Mouse (Mus musculus) hindbrain, embryonic 10.5 days (tissue): ENCODE results near the gene Spaca4. TPM values are rescaled to one million over a fixed set of nuclear protein-coding genes. Genes with fewer than 3 reads are reported as not detected.
A peak's percentile ranks its signal among the peaks of the same experiment; 100 is the strongest.

Experiments
- DNase-seq: peaks from one replicate; pipeline ENCODE4 v3.0.0-alpha.2; 2017; ENCODE audit warnings: low spot score
- H3K27ac ChIP-seq: fragments of 300-500 bp; sonication (generic); 2 replicates; pipeline ENCODE4 v1.5.1; 2016; ENCODE audit warnings: mild to moderate bottlenecking, moderate library complexity
- H3K27me3 ChIP-seq: fragments of 300-500 bp; sonication (generic); 2 replicates; pipeline ENCODE4 v1.6.1; 2016; ENCODE audit warnings: mild to moderate bottlenecking; ENCODE audit not compliant: poor library complexity, insufficient read depth, severe bottlenecking
- H3K36me3 ChIP-seq: fragments of 300-500 bp; sonication (generic); 2 replicates; pipeline ENCODE4 v1.6.1; 2016; ENCODE audit warnings: mild to moderate bottlenecking, moderate library complexity
- H3K4me1 ChIP-seq: fragments of 300-500 bp; sonication (generic); replicated peaks from 2 replicates; pipeline ENCODE4 v1.6.1; 2016; ENCODE audit warnings: mild to moderate bottlenecking
- H3K4me3 ChIP-seq: fragments of 300-500 bp; sonication (generic); 2 replicates; pipeline ENCODE4 v1.5.1; 2016; ENCODE audit warnings: mild to moderate bottlenecking, moderate library complexity
- H3K9me3 ChIP-seq: fragments of 300-500 bp; sonication (generic); 2 replicates; pipeline ENCODE4 v1.6.1; 2016; ENCODE audit warnings: mild to moderate bottlenecking, moderate library complexity
- WGBS: fragments of 180-500 bp; shearing (Covaris S2); methylation state at CpG from one replicate; pipeline ENCODE4 v1.1.7; 2016; 5-methylcytosine and 5-hydroxymethylcytosine counted together
- polyA plus RNA-seq: library from polyadenylated mRNA; unstranded; fragments of >200 nt; fragmentation: Nextera tagmentation; extraction: Ambion mirVana; gene quantifications from 2 replicates; pipeline ENCODE4 v1.2.1, GENCODE M21; 2016

Gene Spaca4
- polyA plus RNA-seq, 1 experiment from 2014 or later: not detected

GRCm38 (mm10) chr7:45707375-45707967 is 18.1 kb downstream of the Spaca4 start:
- H3K36me3 ChIP-seq: peaks cover 30% of the 10 kb centered on the region
- under 1% methylated on average over 27 of the region's 27 CpGs for WGBS
- peak overlapping the region; percentile 91 for H3K27ac ChIP-seq
- DNase-seq: peak; percentile 88
- H3K27me3 ChIP-seq: no peaks in the 10 kb centered on the region
- H3K9me3 ChIP-seq: no peaks in the 10 kb centered on the region
- peak overlapping the region; percentile 79 for H3K4me3 ChIP-seq
- H3K4me1 ChIP-seq: peaks cover 76% of the 10 kb centered on the region

- H3K36me3 ChIP-seq: peaks cover 23% of the 10 kb centered on the region
- peak overlapping the region; percentile 91 for H3K27ac ChIP-seq
- WGBS: 1% methylated on average over 45 of the region's 45 CpGs
- peak; percentile 83 for DNase-seq
- H3K27me3 ChIP-seq: no peaks in the 10 kb centered on the region
- H3K9me3 ChIP-seq: no peaks in the 10 kb centered on the region
- peak overlapping the region; percentile 79 for H3K4me3 ChIP-seq
- H3K4me1 ChIP-seq: peaks cover 76% of the 10 kb centered on the region
Measured at GRCm38 (mm10) chr7:45706721-45707241, 18.8 kb downstream of the Spaca4 start.

- DNase-seq: peak; percentile 61
- H3K4me1 ChIP-seq: peaks cover 81% of the 10 kb centered on the region
- under 1% methylated on average over 7 of the region's 7 CpGs for WGBS
Measured at GRCm38 (mm10) chr7:45705873-45706281, 19.7 kb downstream of the Spaca4 start.

GRCm38 (mm10) chr7:45705443-45705864 is 20.2 kb downstream of the Spaca4 start:
- peak overlapping the region; percentile 79 for H3K4me3 ChIP-seq
- under 1% methylated on average over 21 of the region's 21 CpGs for WGBS

More at GRCm38 (mm10) chr7:45705873-45706281, 19.7 kb downstream of the Spaca4 start:
- Histone ChIP-seq H3K27me3 (peaks cover 9% of the 10 kb centered on the region), H3K36me3 (peaks cover 14% of the 10 kb centered on the region), H3K9me3 (no peaks in the 10 kb centered on the region), H3K27ac (peak overlapping the region; percentile 91), H3K4me3 (peak overlapping the region; percentile 79)

GRCm38 (mm10) chr7:45704730-45705442 is 20.7 kb downstream of the Spaca4 start, which contains the start of gene Dbp:
TSS of gene Dbp (plus strand) at chr7:45705088.
- Histone ChIP-seq H3K4me3 (peak within 1 kb of the TSS; percentile 79), H3K9me3 (no peaks in the 10 kb centered on the region), H3K27ac (peak within 1 kb of the TSS; percentile 91), H3K36me3 (peaks cover 4% of the 10 kb centered on the region), H3K27me3 (peaks cover 18% of the 10 kb centered on the region), H3K4me1 (peaks cover 81% of the 10 kb centered on the region)
- DNase-seq: peak; percentile 100
- under 1% methylated on average over 36 of the region's 36 CpGs for WGBS

More at GRCm38 (mm10) chr7:45705443-45705864, 20.2 kb downstream of the Spaca4 start:
- no peak for DNase-seq
- H3K36me3 ChIP-seq: peaks cover 10% of the 10 kb centered on the region
- H3K27me3 ChIP-seq: peaks cover 13% of the 10 kb centered on the region
- peak overlapping the region; percentile 91 for H3K27ac ChIP-seq
- H3K4me1 ChIP-seq: peaks cover 81% of the 10 kb centered on the region
- H3K9me3 ChIP-seq: no peaks in the 10 kb centered on the region

- H3K4me1 ChIP-seq: peaks cover 81% of the 10 kb centered on the region
- WGBS: under 1% methylated on average over 13 of the region's 13 CpGs
- DNase-seq: peak; percentile 77
Measured at GRCm38 (mm10) chr7:45704046-45704559, 21.5 kb downstream of the Spaca4 start.

GRCm38 (mm10) chr7:45703521-45704033 is 22.0 kb downstream of the Spaca4 start:
- peaks cover 77% of the 10 kb centered on the region for H3K4me1 ChIP-seq
- H3K27me3 ChIP-seq: peaks cover 32% of the 10 kb centered on the region
- DNase-seq: no peak
- H3K36me3 ChIP-seq: no peaks in the 10 kb centered on the region
- H3K9me3 ChIP-seq: no peaks in the 10 kb centered on the region
- peak overlapping the region; percentile 91 for H3K27ac ChIP-seq
- H3K4me3 ChIP-seq: peak overlapping the region; percentile 79
- WGBS: 47% methylated on average over 12 of the region's 12 CpGs

More at GRCm38 (mm10) chr7:45704046-45704559, 21.5 kb downstream of the Spaca4 start:
- Histone ChIP-seq H3K36me3 (no peaks in the 10 kb centered on the region), H3K27ac (peak overlapping the region; percentile 91), H3K27me3 (peaks cover 26% of the 10 kb centered on the region), H3K4me3 (peak overlapping the region; percentile 79), H3K9me3 (no peaks in the 10 kb centered on the region)

GRCm38 (mm10) chr7:45702809-45703520 is 22.6 kb downstream of the Spaca4 start:
- no peak for DNase-seq
- no peaks in the 10 kb centered on the region for H3K9me3 ChIP-seq
- peak overlapping the region; percentile 79 for H3K4me3 ChIP-seq
- 90% methylated on average over 17 of the region's 17 CpGs for WGBS
- H3K27me3 ChIP-seq: peaks cover 38% of the 10 kb centered on the region
- H3K36me3 ChIP-seq: no peaks in the 10 kb centered on the region
- peak overlapping the region; percentile 91 for H3K27ac ChIP-seq
- H3K4me1 ChIP-seq: peaks cover 71% of the 10 kb centered on the region

- peaks cover 41% of the 10 kb centered on the region for H3K27me3 ChIP-seq
- no peak overlapping the region for H3K4me3 ChIP-seq
- H3K9me3 ChIP-seq: no peaks in the 10 kb centered on the region
- H3K4me1 ChIP-seq: peaks cover 64% of the 10 kb centered on the region
- DNase-seq: no peak
- WGBS: 92% methylated on average over 11 of the region's 11 CpGs
- H3K36me3 ChIP-seq: no peaks in the 10 kb centered on the region
- no peak overlapping the region for H3K27ac ChIP-seq
Measured at GRCm38 (mm10) chr7:45702316-45702715, 23.3 kb downstream of the Spaca4 start.

GRCm38 (mm10) chr7:45701607-45702006 is 24.0 kb downstream of the Spaca4 start:
- no peak for DNase-seq
- WGBS: 86% methylated on average over 11 of the region's 11 CpGs
- H3K27me3 ChIP-seq: peaks cover 41% of the 10 kb centered on the region
- H3K36me3 ChIP-seq: no peaks in the 10 kb centered on the region
- H3K4me3 ChIP-seq: peak overlapping the region; percentile 56; the same call in 1 of the 2 replicates
- peaks cover 57% of the 10 kb centered on the region for H3K4me1 ChIP-seq
- H3K27ac ChIP-seq: no peak overlapping the region
- no peaks in the 10 kb centered on the region for H3K9me3 ChIP-seq

GRCm38 (mm10) chr7:45701072-45701471 is 24.5 kb downstream of the Spaca4 start:
- WGBS: 34% methylated on average over 11 of the region's 11 CpGs
- DNase-seq: no peak
- peak overlapping the region; percentile 56 for H3K4me3 ChIP-seq

More at GRCm38 (mm10) chr7:45701072-45701471, 24.5 kb downstream of the Spaca4 start:
- Histone ChIP-seq H3K4me1 (peaks cover 52% of the 10 kb centered on the region), H3K9me3 (no peaks in the 10 kb centered on the region), H3K27ac (peak overlapping the region; percentile 78), H3K27me3 (peaks cover 44% of the 10 kb centered on the region), H3K36me3 (no peaks in the 10 kb centered on the region)
